Mouse (Mus musculus) myocyte (in vitro differentiated cells): ENCODE measurements around the gene Tmem175. TPM values are rescaled to one million over a fixed set of nuclear protein-coding genes. Genes with fewer than 3 reads are reported as not detected.

Experiments used
- H3K27me3 ChIP-seq: one replicate; pipeline ENCODE4 v1.6.1; 2011; ENCODE audit not compliant: control insufficient read depth, insufficient read depth, insufficient read length
- H3K36me3 ChIP-seq: one replicate; pipeline ENCODE4 v1.6.1; 2011; ENCODE audit not compliant: control insufficient read depth, insufficient read depth
- H3K4me2 ChIP-seq: one replicate; pipeline ENCODE4 v1.6.1; 2011; ENCODE audit warnings: low read depth, control low read depth
- H3K4me3 ChIP-seq: one replicate; pipeline ENCODE4 v1.5.1; 2011; ENCODE audit warnings: mild to moderate bottlenecking, control low read depth, moderate library complexity
- H3K79me2 ChIP-seq: one replicate; pipeline ENCODE4 v1.6.1; 2011; ENCODE audit not compliant: control insufficient read depth, insufficient read depth
- H3ac ChIP-seq: one replicate; pipeline ENCODE4 v1.6.1; 2011; ENCODE audit not compliant: control insufficient read depth, insufficient read length
- CEBPB ChIP-seq: IDR thresholded peaks from 2 replicates; pipeline ENCODE4 v1.6.1; 2011; ENCODE audit warnings: mild to moderate bottlenecking, moderate library complexity; ENCODE audit not compliant: poor library complexity, insufficient read depth, severe bottlenecking
- E2F4 ChIP-seq: IDR thresholded peaks from one replicate; pipeline ENCODE4 v1.6.1; 2011; ENCODE audit warnings: mild to moderate bottlenecking, control low read depth, moderate library complexity; ENCODE audit not compliant: insufficient read depth
- MAX ChIP-seq: IDR thresholded peaks from one replicate; pipeline ENCODE4 v1.6.1; 2011; ENCODE audit warnings: low read depth, mild to moderate bottlenecking, control low read depth
- MYOD1 ChIP-seq, 3 experiments: IDR thresholded peaks; one replicate each; pipeline ENCODE4 v1.6.1; 2011; ENCODE audit warnings: control low read depth in 2 of 3, low read depth in 2 of 3, mild to moderate bottlenecking in 2 of 3, moderate library complexity in 1 of 3; ENCODE audit not compliant: insufficient read length in 2 of 3, control insufficient read depth in 1 of 3
- MYOG ChIP-seq, 3 experiments: IDR thresholded peaks; one replicate each; pipeline ENCODE4 v1.6.1; 2011; ENCODE audit warnings: control low read depth in 2 of 3, low read depth in 2 of 3, mild to moderate bottlenecking in 2 of 3; ENCODE audit not compliant: insufficient read length in 2 of 3, control insufficient read depth in 1 of 3, insufficient read depth in 1 of 3
- POLR2A ChIP-seq: IDR thresholded peaks from one replicate; pipeline ENCODE4 v1.6.1; 2011; ENCODE audit warnings: low read depth, mild to moderate bottlenecking, control low read depth, moderate library complexity; ENCODE audit not compliant: insufficient read length
- POLR2AphosphoS2 ChIP-seq: IDR thresholded peaks from one replicate; pipeline ENCODE4 v1.6.1; 2011; ENCODE audit warnings: low read depth, control low read depth; ENCODE audit not compliant: insufficient read length
- REST ChIP-seq: IDR thresholded peaks from one replicate; pipeline ENCODE4 v1.6.1; 2011; ENCODE audit warnings: mild to moderate bottlenecking, control low read depth, moderate library complexity; ENCODE audit not compliant: insufficient read depth, insufficient read length
- SRF ChIP-seq: IDR thresholded peaks from one replicate; pipeline ENCODE4 v1.6.1; 2011; ENCODE audit warnings: low read depth; ENCODE audit not compliant: control insufficient read depth, insufficient read length
- TCF12 ChIP-seq: IDR thresholded peaks from one replicate; pipeline ENCODE4 v1.6.1; 2011; ENCODE audit warnings: mild to moderate bottlenecking, control low read depth; ENCODE audit not compliant: poor library complexity, insufficient read depth, severe bottlenecking
- TCF3 ChIP-seq: IDR thresholded peaks from one replicate; pipeline ENCODE4 v1.6.1; 2011; ENCODE audit warnings: low read depth, control low read depth; ENCODE audit not compliant: insufficient read length
- USF1 ChIP-seq: IDR thresholded peaks from one replicate; pipeline ENCODE4 v1.6.1; 2011; ENCODE audit warnings: low read depth, mild to moderate bottlenecking, control low read depth, moderate library complexity
- polyA plus RNA-seq: library from polyadenylated mRNA; unstranded; fragments of >200 nt; fragmentation: generic; extraction: Trizol; gene quantifications from one replicate; pipeline ENCODE4 v1.2.1, GENCODE M21; 2012; ENCODE audit warnings: missing spikeins

Gene Tmem175
- polyA plus RNA-seq, 1 experiment = 15.1 TPM

GRCm38 (mm10) chr5:108670785-108671184 is 41.2 kb downstream of the Tmem175 start:
- H3K4me2 ChIP-seq = no peak overlapping the region
- H3K79me2 ChIP-seq = no peaks in the 10 kb centered on the region
- no peaks in the 10 kb centered on the region for H3K27me3 ChIP-seq
- no peak overlapping the region for H3K4me3 ChIP-seq
- H3K36me3 ChIP-seq = no peaks in the 10 kb centered on the region
- TF ChIP-seq MYOD1 (IDR thresholded peaks at IDR 0.05; ENCODE audit: control insufficient read depth in 1 of 3, insufficient read length in 2 of 3, low read depth in 2 of 3) (no peak), CEBPB (no peak), POLR2A (no peak), TCF12 (no peak), SRF (no peak), TCF3 (no peak), REST (no peak), POLR2AphosphoS2 (no peak), E2F4 (no peak), MYOG (IDR thresholded peaks at IDR 0.05; ENCODE audit: control insufficient read depth in 1 of 3, insufficient read depth in 1 of 3, insufficient read length in 2 of 3, low read depth in 2 of 3) (no peak), MAX (no peak)
- H3ac ChIP-seq = no peak overlapping the region

GRCm38 (mm10) chr5:108671757-108672156 is 42.2 kb downstream of the Tmem175 start:
- Histone ChIP-seq H3ac (no peak overlapping the region), H3K4me3 (no peak overlapping the region), H3K79me2 (no peaks in the 10 kb centered on the region), H3K36me3 (no peaks in the 10 kb centered on the region), H3K27me3 (no peaks in the 10 kb centered on the region), H3K4me2 (no peak overlapping the region)
- TF ChIP-seq E2F4 = no peak
- TF ChIP-seq MYOD1 (IDR thresholded peaks at IDR 0.05; ENCODE audit: control insufficient read depth in 1 of 3, insufficient read length in 2 of 3, low read depth in 2 of 3) = no peak
- TF ChIP-seq REST = no peak
- no peak for TF ChIP-seq TCF12
- no peak for TF ChIP-seq CEBPB
- TF ChIP-seq USF1 = no peak
- TF ChIP-seq MAX = no peak
- TF ChIP-seq MYOG (IDR thresholded peaks at IDR 0.05; ENCODE audit: control insufficient read depth in 1 of 3, insufficient read depth in 1 of 3, insufficient read length in 2 of 3, low read depth in 2 of 3) = no peak
- no peak for TF ChIP-seq POLR2AphosphoS2
- no peak for TF ChIP-seq POLR2A
- TF ChIP-seq TCF3 = no peak
- TF ChIP-seq SRF = no peak

- Histone ChIP-seq H3K36me3 (no peaks in the 10 kb centered on the region), H3ac (no peak overlapping the region), H3K27me3 (no peaks in the 10 kb centered on the region), H3K79me2 (no peaks in the 10 kb centered on the region), H3K4me2 (no peak overlapping the region), H3K4me3 (no peak overlapping the region)
- TF ChIP-seq POLR2A (no peak), E2F4 (no peak), MYOG (IDR thresholded peaks at IDR 0.05; ENCODE audit: control insufficient read depth in 1 of 3, insufficient read depth in 1 of 3, insufficient read length in 2 of 3, low read depth in 2 of 3) (no peak), TCF3 (no peak), CEBPB (no peak), USF1 (no peak), TCF12 (no peak), SRF (no peak), REST (no peak), POLR2AphosphoS2 (no peak)
These were observed 45.1 kb downstream of the Tmem175 start for GRCm38 (mm10) chr5:108674624-108675023.

GRCm38 (mm10) chr5:108675251-108675816 is 45.8 kb downstream of the Tmem175 start, which contains the start of gene Slc26a1:
Gene Slc26a1 (minus strand): TSS chr5:108675569.
- Histone ChIP-seq H3K4me3 (no peak within 1 kb of the TSS), H3K79me2 (no peaks in the 10 kb centered on the region), H3K27me3 (no peaks in the 10 kb centered on the region), H3K4me2 (no peak within 1 kb of the TSS), H3ac (no peak within 1 kb of the TSS), H3K36me3 (no peaks in the 10 kb centered on the region)
- TF ChIP-seq POLR2A (no peak), SRF (no peak), REST (no peak), E2F4 (no peak), CEBPB (no peak), MYOG (IDR thresholded peaks at IDR 0.05; ENCODE audit: control insufficient read depth in 1 of 3, insufficient read depth in 1 of 3, insufficient read length in 2 of 3, low read depth in 2 of 3) (no peak), TCF12 (no peak), USF1 (no peak), MAX (no peak), TCF3 (no peak), POLR2AphosphoS2 (no peak), MYOD1 (IDR thresholded peaks at IDR 0.05; ENCODE audit: control insufficient read depth in 1 of 3, insufficient read length in 2 of 3, low read depth in 2 of 3) (no peak)
